Mouse (Mus musculus) midbrain, embryonic 13.5 days (tissue): ENCODE results near the gene Eloa. TPM values are rescaled to one million over a fixed set of nuclear protein-coding genes. Genes with fewer than 3 reads are reported as not detected.
A peak's percentile ranks its signal among the peaks of the same experiment; 100 is the strongest.
"Not testable (repeated sequence)": the region's sequence is repeated elsewhere in the genome, so short reads cannot be mapped to it uniquely, and the experiment has no call there.

Source experiments
- ATAC-seq: fragments of 200-750 bp; cut with Nextera tagmentation; 2 replicates; pipeline ENCODE4 v1.8.0; 2017; ENCODE audit warnings: mild to moderate bottlenecking, moderate TSS enrichment, moderate library complexity
- H3K27ac ChIP-seq: fragments of 300-500 bp; sonication (generic); 2 replicates; pipeline ENCODE4 v1.5.1; 2015; ENCODE audit warnings: inconsistent platforms, mild to moderate bottlenecking, moderate library complexity
- H3K27me3 ChIP-seq: fragments of 300-500 bp; sonication (generic); 2 replicates; pipeline ENCODE4 v1.6.1; 2015; ENCODE audit warnings: mild to moderate bottlenecking, inconsistent platforms
- H3K36me3 ChIP-seq: fragments of 300-500 bp; sonication (generic); 2 replicates; pipeline ENCODE4 v1.6.1; 2015; ENCODE audit warnings: mild to moderate bottlenecking, inconsistent platforms
- H3K4me1 ChIP-seq: fragments of 300-500 bp; sonication (generic); replicated peaks from 2 replicates; pipeline ENCODE4 v1.6.1; 2015; ENCODE audit warnings: inconsistent platforms
- H3K4me2 ChIP-seq: fragments of 300-500 bp; sonication (generic); replicated peaks from 2 replicates; pipeline ENCODE4 v1.6.1; 2015; ENCODE audit warnings: moderate library complexity, mild to moderate bottlenecking, inconsistent platforms
- H3K4me3 ChIP-seq: fragments of 300-500 bp; sonication (generic); replicated peaks from 2 replicates; pipeline ENCODE4 v1.5.1; 2015; ENCODE audit warnings: mild to moderate bottlenecking, inconsistent platforms
- H3K9ac ChIP-seq: fragments of 300-500 bp; sonication (generic); replicated peaks from 2 replicates; pipeline ENCODE4 v1.6.1; 2015; ENCODE audit warnings: mild to moderate bottlenecking, inconsistent platforms
- H3K9me3 ChIP-seq: fragments of 300-500 bp; sonication (generic); 2 replicates; pipeline ENCODE4 v1.6.1; 2016; ENCODE audit warnings: mild to moderate bottlenecking, inconsistent platforms
- WGBS: fragments of 180-500 bp; shearing (Covaris S2); methylation state at CpG from one replicate; pipeline ENCODE4 v1.1.7; 2015; 5-methylcytosine and 5-hydroxymethylcytosine counted together
- polyA plus RNA-seq: library from polyadenylated mRNA; unstranded; fragments of >200 nt; fragmentation: Nextera tagmentation; extraction: Ambion mirVana; gene quantifications from 2 replicates; pipeline ENCODE4 v1.2.1, GENCODE M21; 2015

Gene Eloa
- 27.8 and 30.1 TPM in 2 replicates for polyA plus RNA-seq

- Histone ChIP-seq H3K27ac (peak within 1 kb of the TSS; percentile 86), H3K4me1 (peaks cover 16% of the 10 kb centered on the region), H3K4me2 (peak within 1 kb of the TSS; percentile 98), H3K27me3 (no peaks in the 10 kb centered on the region), H3K4me3 (peak within 1 kb of the TSS; percentile 99), H3K36me3 (no peaks in the 10 kb centered on the region), H3K9me3 (no peaks in the 10 kb centered on the region), H3K9ac (peak within 1 kb of the TSS; percentile 98)
- WGBS = under 1% methylated on average over 44 of the region's 48 CpGs
- ATAC-seq = peak; percentile 98
These were observed at the start of gene Eloa for GRCm38 (mm10) chr4:136021549-136022047. Eloa (minus strand) TSS chr4:136021763.

DNA sequence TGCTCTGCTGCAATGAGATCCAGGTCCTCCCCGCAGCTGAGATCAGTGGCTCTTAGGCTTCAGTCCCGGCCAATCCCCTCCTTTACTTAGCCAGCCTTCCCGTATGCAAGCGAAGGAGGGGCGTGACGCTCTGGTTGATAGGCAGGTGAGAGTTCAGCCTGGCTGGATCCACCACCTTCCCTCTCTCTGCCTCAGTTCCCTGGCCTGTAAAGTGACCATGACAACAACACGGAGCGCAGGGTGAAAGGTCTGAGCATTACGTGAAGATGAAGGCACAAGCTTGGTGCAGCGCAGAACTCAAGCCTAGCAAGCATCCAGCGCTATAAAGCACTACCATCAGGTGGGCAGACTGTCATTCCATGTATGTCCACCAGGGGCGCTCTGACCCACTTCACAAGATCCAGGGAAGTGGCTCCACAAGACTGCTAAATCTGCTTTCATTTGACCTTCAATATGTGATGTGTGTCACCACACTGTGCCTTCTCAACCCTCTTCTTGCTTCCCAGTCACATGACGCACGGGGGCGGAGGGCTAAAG lies 49.7 kb upstream of the Eloa start:
- H3K4me1 ChIP-seq = peaks cover 10% of the 10 kb centered on the region; the same call in 1 of the 2 replicates
- 0 out of 2 replicates have a peak overlapping the region, but pooled peaks have one; percentile 11 for H3K4me2 ChIP-seq
- no peak overlapping the region for H3K4me3 ChIP-seq
- ATAC-seq = peak; percentile 69
- peaks cover 7% of the 10 kb centered on the region for H3K27me3 ChIP-seq
- H3K27ac ChIP-seq = no peak overlapping the region
- H3K9ac ChIP-seq = no peak overlapping the region
- 4% methylated on average over 15 of the region's 15 CpGs for WGBS
- no peaks in the 10 kb centered on the region for H3K9me3 ChIP-seq
- no peaks in the 10 kb centered on the region for H3K36me3 ChIP-seq

- 64% methylated on average over 6 of the region's 6 CpGs for WGBS
- Histone ChIP-seq H3K27me3 (peaks cover 7% of the 10 kb centered on the region), H3K9ac (no peak overlapping the region), H3K4me3 (no peak overlapping the region), H3K4me2 (no peak overlapping the region), H3K36me3 (no peaks in the 10 kb centered on the region), H3K9me3 (no peaks in the 10 kb centered on the region), H3K4me1 (peaks cover 10% of the 10 kb centered on the region; the same call in 1 of the 2 replicates), H3K27ac (no peak overlapping the region)
- peak; percentile 62; the same call in 1 of the 2 replicates for ATAC-seq
These were observed 49.0 kb upstream of the Eloa start for GRCm38 (mm10) chr4:136070592-136070991.

- no peaks in the 10 kb centered on the region for H3K9me3 ChIP-seq
- peaks cover 10% of the 10 kb centered on the region; the same call in 1 of the 2 replicates for H3K4me1 ChIP-seq
- no peak overlapping the region for H3K4me3 ChIP-seq
- WGBS = 2% methylated on average over 18 of the region's 18 CpGs
- H3K27ac ChIP-seq = no peak overlapping the region
- peaks cover 7% of the 10 kb centered on the region for H3K27me3 ChIP-seq
- H3K36me3 ChIP-seq = no peaks in the 10 kb centered on the region
- ATAC-seq = peak; percentile 66
- 0 out of 2 replicates have a peak overlapping the region, but pooled peaks have one; percentile 5 for H3K4me2 ChIP-seq
- H3K9ac ChIP-seq = no peak overlapping the region; the same call in 1 of the 2 replicates
These were observed 48.4 kb upstream of the Eloa start for GRCm38 (mm10) chr4:136069954-136070353.

DNA sequence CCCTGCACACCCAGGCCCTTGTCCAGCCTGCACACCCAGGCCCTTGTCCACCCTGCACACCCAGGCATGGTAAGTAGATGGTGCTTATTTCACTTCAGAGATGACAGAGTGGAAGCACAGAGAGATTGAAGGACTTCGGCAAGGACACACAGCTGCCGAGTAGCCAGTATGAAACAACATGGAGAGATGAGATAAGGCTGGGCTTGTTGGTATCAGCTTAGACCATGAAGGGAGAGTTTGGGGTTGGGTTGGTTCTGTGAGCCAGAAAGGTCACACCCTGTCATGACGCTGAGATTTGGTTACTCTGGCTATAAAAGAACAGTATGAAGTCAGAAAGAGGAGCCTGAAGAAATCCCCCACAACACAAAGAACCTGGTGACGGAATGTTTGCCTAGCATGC lies 47.8 kb upstream of the Eloa start:
- Histone ChIP-seq H3K4me1 (peaks cover 10% of the 10 kb centered on the region; the same call in 1 of the 2 replicates), H3K4me3 (no peak overlapping the region), H3K27ac (no peak overlapping the region), H3K4me2 (no peak overlapping the region), H3K36me3 (no peaks in the 10 kb centered on the region), H3K27me3 (peaks cover 7% of the 10 kb centered on the region), H3K9me3 (no peaks in the 10 kb centered on the region), H3K9ac (no peak overlapping the region)
- 62% methylated on average over 4 of the region's 4 CpGs for WGBS
- ATAC-seq = no peak

DNA sequence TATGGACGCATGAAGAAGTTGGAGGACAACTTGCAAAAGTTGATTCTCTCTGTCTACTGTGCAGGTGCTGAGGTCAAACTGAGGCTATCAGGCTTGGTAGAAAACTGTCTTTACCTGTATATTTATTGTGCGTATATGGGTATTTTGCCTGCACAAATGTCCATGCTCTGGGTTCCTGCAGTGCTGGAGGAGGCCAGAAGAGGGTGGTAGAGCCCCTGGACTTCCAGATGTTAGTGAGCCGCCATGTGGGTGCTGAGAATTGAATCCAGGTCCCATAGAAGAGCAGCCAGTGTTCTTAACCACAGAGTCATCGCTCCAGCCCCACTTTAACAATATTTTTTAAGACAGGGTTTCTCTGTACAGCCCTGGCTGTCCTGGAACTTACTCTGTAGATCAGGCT lies 41.6 kb upstream of the Eloa start:
- Histone ChIP-seq H3K4me2 (no peak overlapping the region), H3K27me3 (no peaks in the 10 kb centered on the region), H3K4me3 (no peak overlapping the region), H3K4me1 (no peaks in the 10 kb centered on the region), H3K36me3 (no peaks in the 10 kb centered on the region), H3K27ac (no peak overlapping the region), H3K9ac (no peak overlapping the region), H3K9me3 (no peaks in the 10 kb centered on the region)
- ATAC-seq = no peak
- WGBS = 97% methylated on average over 4 of the region's 4 CpGs

GRCm38 (mm10) chr4:136059800-136060488 lies 38.4 kb upstream of the Eloa start:
- 64% methylated on average over 9 of the region's 9 CpGs for WGBS
- not testable (repeated sequence) for H3K9me3 ChIP-seq, H3K9ac ChIP-seq

DNA sequence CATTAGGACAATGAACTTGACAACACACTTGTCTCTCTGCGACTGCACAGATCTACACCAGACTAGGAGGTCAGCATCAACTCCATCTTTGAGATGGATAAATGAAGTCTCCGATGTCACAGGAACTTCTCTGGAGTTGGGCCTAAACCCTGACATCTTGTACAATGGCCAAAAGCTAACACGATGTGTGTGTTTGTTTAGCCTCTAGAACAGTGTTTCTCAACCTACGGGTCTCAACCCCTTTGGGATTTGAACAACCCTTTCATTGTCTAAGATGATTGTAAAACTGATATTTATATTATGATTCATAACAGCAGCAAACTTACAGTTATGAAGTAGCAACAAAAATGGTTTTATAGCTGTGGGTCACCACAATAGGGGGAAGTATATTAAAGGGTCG lies 36.4 kb upstream of the Eloa start:
- no peaks in the 10 kb centered on the region for H3K4me1 ChIP-seq
- no peak overlapping the region for H3K9ac ChIP-seq
- H3K27ac ChIP-seq = no peak overlapping the region
- no peaks in the 10 kb centered on the region for H3K36me3 ChIP-seq
- no peaks in the 10 kb centered on the region for H3K9me3 ChIP-seq
- no peak for ATAC-seq
- WGBS = 94% methylated on average over 5 of the region's 5 CpGs
- no peak overlapping the region for H3K4me3 ChIP-seq
- H3K27me3 ChIP-seq = no peaks in the 10 kb centered on the region
- H3K4me2 ChIP-seq = no peak overlapping the region

More at GRCm38 (mm10) chr4:136059800-136060488, 38.4 kb upstream of the Eloa start:
- not testable (repeated sequence) for H3K27me3 ChIP-seq, H3K4me1 ChIP-seq, H3K27ac ChIP-seq, H3K4me3 ChIP-seq, H3K36me3 ChIP-seq, ATAC-seq, H3K4me2 ChIP-seq

DNA sequence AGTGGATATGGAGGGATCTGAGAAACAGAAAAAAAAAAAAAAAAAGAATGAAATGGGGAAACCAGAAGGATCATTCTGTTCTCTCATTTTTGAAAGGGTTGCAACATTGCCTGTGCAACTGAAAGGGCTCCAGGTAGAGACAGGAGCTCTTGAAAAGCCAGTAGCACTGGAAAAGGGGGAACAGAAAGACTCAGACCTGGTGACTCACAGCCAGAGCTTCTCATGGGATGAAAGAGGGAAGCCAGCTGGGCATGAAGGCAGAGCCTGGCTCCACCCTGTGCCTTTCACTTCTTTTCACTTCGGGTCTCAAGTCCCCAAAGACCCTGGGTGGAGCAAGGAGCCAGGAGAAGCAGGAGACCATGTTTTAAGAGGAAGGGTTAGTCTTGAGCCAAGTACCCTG lies 34.5 kb upstream of the Eloa start:
- Histone ChIP-seq H3K4me2 (no peak overlapping the region), H3K27me3 (no peaks in the 10 kb centered on the region), H3K36me3 (peaks cover 6% of the 10 kb centered on the region), H3K9ac (no peak overlapping the region), H3K27ac (no peak overlapping the region), H3K4me3 (no peak overlapping the region), H3K9me3 (no peaks in the 10 kb centered on the region), H3K4me1 (peaks cover 14% of the 10 kb centered on the region)
- ATAC-seq = no peak
- WGBS = 15% methylated on average over 1 of the region's 1 CpGs

DNA sequence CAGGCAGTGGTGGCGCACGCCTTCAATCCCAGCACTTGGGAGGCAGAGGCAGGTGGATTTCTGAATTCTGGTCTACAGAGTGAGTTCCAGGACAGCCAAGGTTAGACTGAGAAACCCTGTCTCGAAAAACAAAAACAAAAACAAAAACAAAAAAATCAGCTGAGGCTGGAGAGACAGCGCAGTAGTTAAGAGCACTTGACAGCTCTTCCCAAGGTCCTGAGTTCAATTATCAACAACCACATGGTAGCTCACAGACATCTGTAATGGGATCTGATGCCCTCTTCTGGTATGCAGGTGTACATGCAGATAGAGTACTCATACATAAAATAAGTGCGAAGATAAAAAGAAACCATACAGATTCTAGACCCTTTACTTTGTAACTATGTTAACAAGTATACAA lies 32.3 kb upstream of the Eloa start:
- H3K4me1 ChIP-seq = peaks cover 23% of the 10 kb centered on the region
- H3K27ac ChIP-seq = no peak overlapping the region
- H3K27me3 ChIP-seq = no peaks in the 10 kb centered on the region
- peaks cover 28% of the 10 kb centered on the region for H3K36me3 ChIP-seq
- WGBS = 86% methylated on average over 5 of the region's 5 CpGs
- H3K9ac ChIP-seq = no peak overlapping the region
- H3K4me2 ChIP-seq = no peak overlapping the region
- no peaks in the 10 kb centered on the region for H3K9me3 ChIP-seq
- 0 out of 2 replicates have a peak overlapping the region, but pooled peaks have one; percentile 99 for H3K4me3 ChIP-seq
- no peak for ATAC-seq

GRCm38 (mm10) chr4:136053247-136053596 lies 31.7 kb upstream of the Eloa start, which contains the start of gene Rpl11:
Rpl11 (minus strand) TSS chr4:136053428.
- Histone ChIP-seq H3K4me2 (peak within 1 kb of the TSS; percentile 99), H3K4me3 (peak within 1 kb of the TSS; percentile 99)

GRCm38 (mm10) chr4:136052534-136053246 lies 31.1 kb upstream of the Eloa start:
- Histone ChIP-seq H3K27ac (peak overlapping the region; percentile 95), H3K9me3 (no peaks in the 10 kb centered on the region), H3K4me1 (peaks cover 23% of the 10 kb centered on the region), H3K4me3 (peak overlapping the region; percentile 99), H3K27me3 (no peaks in the 10 kb centered on the region), H3K9ac (peak overlapping the region; percentile 99), H3K4me2 (peak overlapping the region; percentile 99), H3K36me3 (peaks cover 35% of the 10 kb centered on the region)
- peak; percentile 90 for ATAC-seq
- under 1% methylated on average over 50 of the region's 50 CpGs for WGBS

More at GRCm38 (mm10) chr4:136053247-136053596, 31.7 kb upstream of the Eloa start, which contains the start of gene Rpl11:
- ATAC-seq = peak; percentile 98
- peaks cover 35% of the 10 kb centered on the region for H3K36me3 ChIP-seq
- peaks cover 23% of the 10 kb centered on the region for H3K4me1 ChIP-seq
- 0% methylated on average over 21 of the region's 21 CpGs for WGBS
- H3K9me3 ChIP-seq = no peaks in the 10 kb centered on the region
- H3K27ac ChIP-seq = peak within 1 kb of the TSS; percentile 95
- peak within 1 kb of the TSS; percentile 99 for H3K9ac ChIP-seq
- no peaks in the 10 kb centered on the region for H3K27me3 ChIP-seq
